Mouse (Mus musculus): ENCODE measurements at regions not wholly inside any gene's neighbourhood (a gene's known extent, or its start where the extent isn't known, plus 50 kb on each side); places are given as distances from the start of the nearest gene placed in this dataset.

DNA sequence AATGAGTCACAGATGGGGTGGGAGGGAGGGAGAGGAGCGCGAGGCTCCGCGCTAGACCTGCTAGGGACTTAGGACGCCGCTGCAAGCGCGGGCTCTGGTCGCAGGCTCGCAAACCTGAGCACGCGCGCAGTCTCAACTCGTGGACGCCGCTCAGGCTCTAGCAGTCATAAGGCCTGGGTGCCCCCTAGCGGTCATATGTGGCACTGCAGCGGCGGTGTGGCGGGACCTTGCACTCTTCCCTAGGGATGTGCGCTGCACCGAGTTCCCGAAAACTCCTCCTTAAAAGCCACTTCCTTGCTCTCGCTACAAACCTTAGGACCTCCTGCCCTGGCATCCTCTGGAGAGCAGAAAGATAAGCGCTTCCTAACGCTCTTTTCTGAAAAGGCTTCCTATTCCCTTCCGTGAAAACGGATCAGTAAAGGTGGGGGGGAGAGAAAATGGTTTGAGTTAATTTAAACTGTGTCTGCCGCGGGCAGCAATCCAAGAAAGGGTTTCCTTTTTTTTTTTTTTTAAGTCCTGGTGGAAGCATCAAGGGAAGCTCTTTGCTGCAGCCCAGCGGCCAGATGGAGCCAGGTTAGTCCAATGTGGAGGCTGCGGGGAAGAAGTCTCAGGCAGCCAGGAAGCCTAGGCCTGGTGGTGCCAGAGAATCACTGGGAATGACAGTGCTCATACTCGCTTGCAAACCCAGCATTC is 50.7 kb upstream of the Kdm8 start:
- ATAC-seq (ENCODE audit: low TSS enrichment) = peak; percentile 87

All from frontal cortex, adult (tissue).